Mouse (Mus musculus) fat pad, adult 2 months (tissue): ENCODE data around the gene Tmem260.
"Not testable (repeated sequence)": the region's sequence is repeated elsewhere in the genome, so short reads cannot be mapped to it uniquely, and the experiment has no call there.

Source experiments
- DNase-seq: peaks from one replicate; pipeline ENCODE4 v3.0.0-alpha.2; 2011; ENCODE audit warnings: low read depth, low spot score; ENCODE audit errors: extremely low read depth

Gene Tmem260

DNA sequence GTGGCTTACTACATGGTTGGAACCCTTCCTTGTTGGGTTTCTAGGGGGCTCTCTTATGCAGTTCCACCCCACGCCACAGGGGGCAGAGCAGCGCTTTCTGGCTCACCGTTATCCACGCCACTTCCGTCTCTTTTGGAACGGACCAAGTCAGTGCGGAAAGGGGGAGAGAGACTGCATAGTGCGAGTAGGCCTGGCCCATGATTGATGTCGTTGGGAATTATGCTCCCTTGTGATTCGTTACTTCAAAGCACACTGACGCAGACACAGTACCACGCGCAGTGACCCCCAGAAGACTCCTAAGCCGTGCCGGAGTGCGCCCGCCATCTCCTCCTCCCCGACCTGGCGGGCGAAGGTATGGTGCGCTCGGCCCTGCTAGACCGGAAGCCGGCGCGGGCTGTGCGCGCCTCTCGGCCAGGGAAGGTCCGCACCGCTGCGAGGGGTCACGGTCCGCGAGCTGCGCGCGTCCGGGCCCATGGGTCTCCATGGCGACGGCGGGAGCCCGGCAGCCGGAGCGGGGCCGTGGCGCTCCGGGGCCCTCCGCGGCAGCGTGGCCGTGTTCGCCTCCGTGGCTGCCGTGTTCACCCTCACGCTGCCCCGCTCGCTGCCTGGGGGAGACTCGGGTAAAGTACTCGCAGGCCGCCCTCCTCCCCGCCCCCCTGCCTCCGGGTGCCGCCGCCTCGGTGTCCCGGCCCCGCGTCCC, at the start of gene Tmem260:
Gene Tmem260, plus strand, starts transcription at position 141 of the 700 bp plus-strand sequence.
- DNase-seq, result peak; percentile 34

- DNase-seq, result no peak
Measured at GRCm38 (mm10) chr14:48406086-48406485, 39.8 kb upstream of the Tmem260 start.

- DNase-seq, result no peak
Measured at GRCm38 (mm10) chr14:48417064-48417463, 28.9 kb upstream of the Tmem260 start.

- no peak for DNase-seq
Measured at GRCm38 (mm10) chr14:48418264-48418663, 27.7 kb upstream of the Tmem260 start.

GRCm38 (mm10) chr14:48418672-48419071, 27.3 kb upstream of the Tmem260 start:
- no peak for DNase-seq

DNA sequence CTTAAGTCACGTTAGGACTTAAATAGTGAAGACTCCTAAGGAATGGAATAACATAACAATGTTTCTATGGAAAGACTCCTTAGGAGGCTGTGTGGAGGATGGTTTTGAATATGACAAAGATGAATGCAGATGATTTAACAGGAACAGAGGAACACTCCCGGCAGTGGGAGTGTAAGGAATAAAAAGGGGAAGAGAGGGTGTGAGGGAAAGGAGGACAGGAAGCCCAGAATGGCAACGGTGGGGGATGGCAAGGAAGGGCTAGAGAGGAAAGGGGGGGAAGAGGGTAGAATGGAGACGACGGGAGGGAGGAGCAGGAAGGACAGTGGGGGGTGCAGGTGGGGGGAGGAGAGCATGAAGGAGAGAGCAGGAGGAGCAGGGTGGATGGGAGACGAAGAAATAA, 24.4 kb upstream of the Tmem260 start:
- no peak for DNase-seq

DNA sequence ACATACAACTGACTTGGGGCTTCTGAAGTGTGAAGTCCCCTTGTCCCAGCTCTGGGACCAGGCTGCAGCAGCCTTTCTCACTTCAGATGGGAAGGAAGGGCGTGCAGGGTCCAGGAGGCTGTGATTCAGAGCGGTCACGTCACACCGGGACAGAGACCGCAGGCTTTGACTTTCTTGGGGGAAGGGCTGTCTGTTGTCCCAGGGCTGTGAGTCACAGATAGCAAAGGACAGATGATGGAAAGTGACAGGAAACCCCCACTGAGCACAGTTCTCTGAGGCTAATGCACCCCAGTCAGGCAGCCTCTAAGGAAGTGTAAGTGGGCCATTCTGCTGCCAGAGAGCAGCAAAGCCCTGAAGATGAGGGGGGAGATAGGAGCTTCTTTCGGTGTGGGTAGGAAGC, 23.9 kb upstream of the Tmem260 start:
- no peak for DNase-seq

DNA sequence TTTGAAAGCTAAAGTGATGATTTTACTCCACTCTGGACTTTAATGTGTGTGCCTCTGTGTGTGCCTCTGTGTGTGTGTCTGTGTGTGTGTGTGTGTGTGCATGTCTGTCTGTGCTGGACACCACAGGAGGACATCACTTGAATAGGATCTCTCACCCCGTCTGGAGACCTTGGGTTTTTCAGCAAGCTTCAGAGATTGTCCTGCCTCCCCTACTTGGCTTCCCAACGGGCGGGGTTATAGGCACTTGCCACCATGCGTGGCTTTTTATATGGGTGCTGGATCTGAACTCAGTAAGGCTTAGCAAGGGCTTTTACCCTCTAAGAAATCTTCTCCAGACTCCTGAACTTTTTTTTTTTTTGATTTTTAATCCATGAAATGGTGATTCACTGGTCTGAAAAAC, 23.5 kb upstream of the Tmem260 start:
- DNase-seq, result no peak

DNA sequence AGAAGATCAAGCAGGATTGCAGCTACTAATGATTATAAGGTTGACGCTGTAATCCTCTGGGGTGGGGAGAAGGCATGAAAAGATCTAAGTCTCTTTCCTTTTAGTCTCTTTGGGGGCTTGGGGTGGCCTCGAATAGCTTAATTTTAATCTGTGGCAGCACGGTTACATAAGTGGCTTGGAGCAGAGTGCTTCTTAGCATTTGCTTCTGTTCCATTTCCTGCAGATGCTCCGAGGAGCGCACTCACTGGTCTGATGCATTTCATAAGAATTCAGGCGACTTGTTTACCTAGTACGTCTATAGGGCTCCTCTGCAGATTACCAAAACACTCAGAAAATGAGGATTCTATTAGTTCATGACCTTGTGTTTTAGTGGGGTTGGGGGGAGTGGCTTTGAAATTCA, 23.0 kb upstream of the Tmem260 start:
- no peak for DNase-seq

DNA sequence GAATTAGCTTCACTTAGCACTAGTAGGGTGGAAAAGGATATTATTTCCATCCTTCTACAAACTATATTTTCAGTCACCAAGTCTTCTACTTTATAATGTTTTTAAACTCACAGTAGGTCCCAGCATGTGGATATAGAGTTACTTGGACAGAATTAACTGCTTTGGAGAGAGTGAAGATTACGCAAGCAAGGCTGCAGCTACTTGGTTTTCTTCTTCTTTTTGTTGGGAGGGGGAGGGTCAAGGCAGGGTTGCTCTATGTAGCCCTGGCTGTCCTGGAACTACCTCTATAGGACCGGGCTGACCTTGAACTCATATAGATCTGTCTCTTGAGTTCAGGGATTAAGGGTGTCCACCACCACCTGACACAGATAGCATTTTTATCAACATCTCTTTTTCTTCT, 13.9 kb upstream of the Tmem260 start:
- DNase-seq, result no peak

DNA sequence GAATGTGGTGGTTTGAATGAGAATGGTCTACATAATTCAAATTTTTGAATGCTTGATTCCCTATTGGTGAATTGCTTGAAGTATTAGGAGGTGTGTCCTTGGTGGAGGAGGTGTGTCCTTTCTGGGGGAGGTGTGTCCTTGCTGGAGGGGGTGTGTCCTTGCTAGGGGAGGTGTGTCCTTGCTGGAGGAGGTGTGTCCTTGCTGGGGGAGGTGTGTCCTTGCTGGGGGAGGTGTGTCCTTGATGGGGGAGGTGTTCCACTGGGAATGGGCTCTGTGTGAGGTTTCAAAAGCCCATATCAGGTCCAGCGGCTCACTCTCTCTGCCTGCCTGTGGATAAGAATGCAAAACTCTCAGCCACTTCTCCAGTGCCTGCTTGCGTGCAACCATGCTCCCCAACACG, 2.1 kb upstream of the Tmem260 start:
- no peak for DNase-seq

- no peak for DNase-seq
Measured at GRCm38 (mm10) chr14:48451966-48452407, 6.1 kb downstream of the Tmem260 start.

GRCm38 (mm10) chr14:48453411-48453810, 7.5 kb downstream of the Tmem260 start:
- no peak for DNase-seq

DNA sequence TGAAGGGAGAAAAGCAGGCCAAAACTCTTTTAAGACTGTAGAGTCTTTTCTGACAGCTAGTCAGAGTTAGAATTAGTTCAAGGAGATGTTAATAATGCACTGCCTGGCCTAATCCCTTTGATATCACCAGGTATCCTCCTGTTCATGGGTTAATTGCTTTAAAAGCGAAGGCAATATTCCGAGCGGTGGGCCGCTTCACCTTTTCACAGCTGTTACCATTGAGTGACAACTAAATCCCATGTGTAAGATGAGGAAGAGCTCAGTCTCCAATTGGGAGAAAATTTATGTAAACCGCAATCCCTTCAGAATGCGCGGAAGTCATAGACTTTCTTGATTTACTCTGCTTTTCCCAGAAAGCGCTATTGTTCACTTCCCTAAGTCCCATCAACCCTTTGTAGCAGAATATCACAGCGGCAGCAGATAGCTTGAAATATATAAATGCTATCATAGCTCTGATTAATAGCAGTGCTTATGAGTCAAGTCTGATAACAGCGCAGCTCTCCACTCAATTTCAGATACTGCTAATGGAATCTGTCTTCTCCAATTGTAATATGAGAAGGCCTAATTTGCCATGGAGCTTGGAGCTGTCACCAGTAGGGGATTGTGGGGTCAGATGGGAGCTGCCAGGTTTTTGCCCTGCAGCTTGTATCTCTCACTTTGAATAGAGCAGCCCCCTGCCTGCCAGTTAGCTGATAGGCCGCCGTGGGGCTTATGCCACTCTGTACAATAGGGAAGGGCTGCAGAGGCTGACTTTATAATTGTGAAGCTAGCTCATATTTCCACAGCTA, 10.6 kb downstream of the Tmem260 start:
- no peak for DNase-seq

GRCm38 (mm10) chr14:48457288-48457938, 11.5 kb downstream of the Tmem260 start:
- no peak for DNase-seq

DNA sequence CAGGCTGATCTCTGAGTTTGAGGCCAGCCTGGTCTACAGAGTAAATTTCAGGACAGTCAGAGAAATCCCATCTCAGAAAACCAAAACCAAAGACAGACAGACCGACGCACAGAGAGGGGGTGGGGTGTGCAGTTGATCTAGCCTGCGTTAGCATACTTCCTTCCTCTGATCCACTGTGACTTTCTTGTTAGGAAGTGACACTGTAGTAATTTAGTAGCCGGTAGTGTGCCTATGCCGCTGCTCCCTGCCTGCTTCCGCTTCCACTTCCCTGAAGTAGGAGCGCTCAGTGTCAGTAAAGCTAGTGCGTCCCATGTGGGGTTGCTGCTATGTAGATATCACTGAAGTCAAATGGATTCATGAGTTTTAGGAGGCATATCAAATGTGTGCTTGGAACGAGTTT, 13.0 kb downstream of the Tmem260 start:
- no peak for DNase-seq

DNA sequence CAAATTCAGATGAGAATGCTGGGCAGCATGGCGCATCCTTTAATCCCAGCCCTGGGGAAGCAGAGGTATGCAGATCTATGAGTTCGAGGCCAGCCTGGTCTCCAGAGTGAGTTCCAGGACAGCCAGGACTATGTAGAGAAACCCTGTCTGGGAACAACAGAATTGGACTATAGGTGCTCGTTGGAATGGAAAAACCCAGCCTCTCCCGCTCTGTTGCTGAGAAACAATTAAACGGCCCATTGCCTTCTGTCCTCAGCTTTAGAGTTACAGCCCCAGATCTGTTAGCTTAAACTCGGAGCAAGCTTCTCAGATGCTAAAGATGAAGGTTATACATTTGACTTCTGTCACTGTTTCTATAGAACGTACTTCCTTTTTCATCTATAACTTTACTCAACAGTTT, 22.4 kb downstream of the Tmem260 start:
- DNase-seq, result no peak

DNA sequence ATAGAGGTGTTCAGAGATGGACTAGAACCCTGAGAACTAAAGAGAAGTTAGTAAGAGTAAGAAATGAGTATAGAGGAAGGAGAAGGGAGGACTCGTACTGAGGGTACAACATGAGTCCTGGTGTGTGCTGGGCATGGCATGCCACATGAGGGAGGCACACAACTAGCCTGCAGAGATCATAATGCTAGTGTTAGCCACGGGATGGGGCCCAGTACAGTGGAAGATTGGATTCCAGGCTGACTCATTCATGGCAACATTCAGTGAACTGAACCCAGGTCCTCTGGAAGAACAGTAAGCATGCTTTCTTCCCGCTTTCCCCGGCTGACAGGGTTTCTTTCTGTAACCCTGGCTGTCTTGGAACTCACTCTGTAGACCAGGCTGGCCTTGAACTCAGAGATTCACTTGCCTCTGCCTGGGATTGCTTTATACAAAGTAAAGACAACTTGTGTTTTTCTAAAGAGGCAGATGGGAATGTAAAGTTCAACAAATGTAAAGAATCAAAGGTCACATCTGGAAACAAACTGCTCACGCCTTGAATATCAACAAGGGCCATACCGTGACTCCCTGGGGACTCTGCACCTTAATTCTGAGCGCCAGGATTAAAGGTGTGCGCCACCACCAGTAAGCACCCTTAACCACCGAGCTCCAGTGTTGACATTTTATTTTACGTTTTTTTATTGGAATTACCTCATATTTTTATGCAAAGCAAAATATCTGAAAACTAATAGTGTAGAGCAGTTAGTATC, 25.0 kb downstream of the Tmem260 start:
- DNase-seq, result no peak

DNA sequence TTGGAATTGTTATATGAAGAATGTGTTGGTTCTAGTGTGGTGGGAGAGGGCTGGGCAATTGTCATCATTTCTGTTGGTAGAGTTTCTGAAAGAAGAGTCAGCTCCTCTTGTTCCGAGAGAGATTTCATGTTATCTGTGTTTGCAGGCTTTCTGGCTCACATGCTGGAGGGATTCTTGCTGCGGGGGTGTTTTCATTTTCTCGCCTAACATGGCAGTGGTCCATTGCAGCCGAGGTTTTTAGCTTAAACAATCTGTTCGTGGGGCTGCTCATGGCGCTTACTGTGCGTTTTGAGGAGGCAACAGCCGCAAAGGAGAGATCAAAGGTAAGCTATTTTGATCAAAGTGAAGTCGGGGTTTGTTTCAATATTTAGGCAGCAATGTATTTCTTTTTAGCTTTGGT, 26.3 kb downstream of the Tmem260 start:
- DNase-seq, result no peak

GRCm38 (mm10) chr14:48475370-48475769, 29.4 kb downstream of the Tmem260 start:
- no peak for DNase-seq

GRCm38 (mm10) chr14:48475834-48476233, 29.9 kb downstream of the Tmem260 start:
- DNase-seq, result not testable (repeated sequence)
